Mouse (Mus musculus) kidney, embryonic 15.5 days (tissue): ENCODE results near the gene Plekho1. TPM values are rescaled to one million over a fixed set of nuclear protein-coding genes. Genes with fewer than 3 reads are reported as not detected.
"Not testable (repeated sequence)": the region's sequence is repeated elsewhere in the genome, so short reads cannot be mapped to it uniquely, and the experiment has no call there.

ENCODE experiments used
- ATAC-seq: fragments of 200-750 bp; cut with Nextera tagmentation; replicated peaks from 2 replicates; pipeline ENCODE4 v1.8.0; 2017; ENCODE audit warnings: moderate TSS enrichment; ENCODE audit not compliant: low FRiP score
- H3K27ac ChIP-seq: fragments of 300-500 bp; sonication (generic); 2 replicates; pipeline ENCODE4 v1.5.1; 2015; ENCODE audit warnings: mild to moderate bottlenecking, inconsistent platforms
- H3K27me3 ChIP-seq: fragments of 300-500 bp; sonication (generic); 2 replicates; pipeline ENCODE4 v1.6.1; 2015; ENCODE audit warnings: inconsistent platforms
- H3K36me3 ChIP-seq: fragments of 300-500 bp; sonication (generic); 2 replicates; pipeline ENCODE4 v1.6.1; 2015; ENCODE audit warnings: inconsistent platforms
- H3K4me1 ChIP-seq: fragments of 300-500 bp; sonication (generic); 2 replicates; pipeline ENCODE4 v1.6.1; 2015; ENCODE audit warnings: inconsistent platforms
- H3K4me2 ChIP-seq: fragments of 300-500 bp; sonication (generic); 2 replicates; pipeline ENCODE4 v1.6.1; 2015; ENCODE audit warnings: moderate library complexity, mild to moderate bottlenecking, inconsistent platforms
- H3K4me3 ChIP-seq: fragments of 300-500 bp; sonication (generic); replicated peaks from 2 replicates; pipeline ENCODE4 v1.5.1; 2015; ENCODE audit warnings: mild to moderate bottlenecking, inconsistent platforms
- H3K9ac ChIP-seq: fragments of 300-500 bp; sonication (generic); 2 replicates; pipeline ENCODE4 v1.6.1; 2015; ENCODE audit warnings: mild to moderate bottlenecking, inconsistent platforms
- H3K9me3 ChIP-seq: fragments of 300-500 bp; sonication (generic); replicated peaks from 2 replicates; pipeline ENCODE4 v1.6.1; 2016; ENCODE audit warnings: inconsistent platforms
- WGBS: fragments of 180-500 bp; shearing (Covaris S2); methylation state at CpG from one replicate; pipeline ENCODE4 v1.1.7; 2015; ENCODE audit warnings: mixed read lengths; 5-methylcytosine and 5-hydroxymethylcytosine counted together
- polyA plus RNA-seq: library from polyadenylated mRNA; unstranded; fragments of >200 nt; fragmentation: Nextera tagmentation; extraction: Ambion mirVana; gene quantifications from 2 replicates; pipeline ENCODE4 v1.2.1, GENCODE M21; 2015

The Plekho1 gene
- polyA plus RNA-seq: 43.5 and 44.2 TPM in 2 replicates

- Histone ChIP-seq H3K36me3 (peaks cover 20% of the 10 kb centered on the region), H3K27ac (peak within 1 kb of the TSS; percentile 98), H3K4me1 (peaks cover 63% of the 10 kb centered on the region), H3K27me3 (no peaks in the 10 kb centered on the region), H3K4me2 (peak within 1 kb of the TSS; percentile 83), H3K9me3 (no peaks in the 10 kb centered on the region), H3K9ac (peak within 1 kb of the TSS; percentile 80), H3K4me3 (peak within 1 kb of the TSS; percentile 80)
- peak; percentile 38 for ATAC-seq
- WGBS: under 1% methylated on average over 73 of the region's 84 CpGs
These were observed at the start of gene Plekho1 for GRCm38 (mm10) chr3:95995802-95996428. TSS of gene Plekho1 (minus strand) at chr3:95996001.

DNA sequence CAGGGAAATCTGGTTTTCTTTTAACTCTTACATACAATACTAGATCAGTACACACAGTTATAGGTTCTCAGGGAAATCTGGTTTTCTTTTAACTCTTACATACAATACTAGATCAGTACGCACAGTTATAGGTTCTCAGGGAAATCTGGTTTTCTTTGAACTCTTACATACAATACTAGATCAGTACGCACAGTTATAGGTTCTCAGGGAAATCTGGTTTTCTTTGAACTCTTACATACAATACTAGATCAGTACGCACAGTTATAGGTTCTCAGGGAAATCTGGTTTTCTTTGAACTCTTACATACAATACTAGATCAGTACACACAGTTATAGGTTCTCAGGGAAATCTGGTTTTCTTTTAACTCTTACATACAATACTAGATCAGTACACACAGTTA is 48.8 kb upstream of the Plekho1 start:
- H3K9me3 ChIP-seq, H3K4me2 ChIP-seq, H3K4me3 ChIP-seq, H3K4me1 ChIP-seq, H3K27me3 ChIP-seq, H3K27ac ChIP-seq, ATAC-seq, H3K9ac ChIP-seq: not testable (repeated sequence)
- WGBS: 85% methylated on average over 3 of the region's 3 CpGs
- peaks cover 22% of the 10 kb centered on the region for H3K36me3 ChIP-seq

- no peak for ATAC-seq
- H3K4me2 ChIP-seq: no peak overlapping the region
- peaks cover 22% of the 10 kb centered on the region for H3K36me3 ChIP-seq
- 81% methylated on average over 1 of the region's 1 CpGs for WGBS
- H3K4me1 ChIP-seq: no peaks in the 10 kb centered on the region
- H3K9ac ChIP-seq: no peak overlapping the region
- H3K4me3 ChIP-seq: no peak overlapping the region
- no peaks in the 10 kb centered on the region for H3K27me3 ChIP-seq
- no peaks in the 10 kb centered on the region for H3K9me3 ChIP-seq
- H3K27ac ChIP-seq: no peak overlapping the region
These were observed 47.3 kb upstream of the Plekho1 start for GRCm38 (mm10) chr3:96043104-96043503.

DNA sequence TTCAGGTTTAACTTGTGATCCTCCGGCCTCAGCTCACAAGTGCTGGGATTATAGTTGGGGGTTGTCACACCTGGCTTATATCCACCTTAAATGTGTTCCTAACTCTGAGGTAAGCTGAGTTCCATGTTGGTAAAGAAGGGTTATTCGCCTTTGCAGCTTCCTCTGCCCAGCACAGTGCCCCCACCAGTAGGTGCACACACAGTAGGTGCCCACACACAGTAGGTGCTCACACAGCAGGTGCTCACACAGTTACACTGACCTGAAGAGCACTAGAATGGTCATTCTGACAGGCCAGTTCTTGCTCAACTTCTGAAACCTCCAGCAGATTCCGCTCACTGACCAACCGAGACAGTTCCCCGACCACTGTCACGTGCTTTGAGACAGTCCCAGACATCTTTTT is 45.3 kb upstream of the Plekho1 start:
- H3K36me3 ChIP-seq: peaks cover 15% of the 10 kb centered on the region
- no peaks in the 10 kb centered on the region for H3K9me3 ChIP-seq
- H3K9ac ChIP-seq: no peak overlapping the region

GRCm38 (mm10) chr3:96040663-96041006 is 44.8 kb upstream of the Plekho1 start:
- Histone ChIP-seq H3K9ac (no peak overlapping the region), H3K4me2 (no peak overlapping the region), H3K27me3 (no peaks in the 10 kb centered on the region), H3K9me3 (no peaks in the 10 kb centered on the region), H3K27ac (0 out of 2 replicates have a peak overlapping the region, but pooled peaks have one; percentile 11), H3K36me3 (peaks cover 12% of the 10 kb centered on the region), H3K4me3 (no peak overlapping the region), H3K4me1 (no peaks in the 10 kb centered on the region)
- 95% methylated on average over 2 of the region's 2 CpGs for WGBS
- ATAC-seq: no peak

More for the DNA sequence above, 45.3 kb upstream of the Plekho1 start:
- no peak for ATAC-seq
- WGBS: 92% methylated on average over 6 of the region's 6 CpGs
- H3K27me3 ChIP-seq: no peaks in the 10 kb centered on the region
- no peak overlapping the region for H3K27ac ChIP-seq
- no peaks in the 10 kb centered on the region for H3K4me1 ChIP-seq
- H3K4me2 ChIP-seq: no peak overlapping the region
- H3K4me3 ChIP-seq: no peak overlapping the region

DNA sequence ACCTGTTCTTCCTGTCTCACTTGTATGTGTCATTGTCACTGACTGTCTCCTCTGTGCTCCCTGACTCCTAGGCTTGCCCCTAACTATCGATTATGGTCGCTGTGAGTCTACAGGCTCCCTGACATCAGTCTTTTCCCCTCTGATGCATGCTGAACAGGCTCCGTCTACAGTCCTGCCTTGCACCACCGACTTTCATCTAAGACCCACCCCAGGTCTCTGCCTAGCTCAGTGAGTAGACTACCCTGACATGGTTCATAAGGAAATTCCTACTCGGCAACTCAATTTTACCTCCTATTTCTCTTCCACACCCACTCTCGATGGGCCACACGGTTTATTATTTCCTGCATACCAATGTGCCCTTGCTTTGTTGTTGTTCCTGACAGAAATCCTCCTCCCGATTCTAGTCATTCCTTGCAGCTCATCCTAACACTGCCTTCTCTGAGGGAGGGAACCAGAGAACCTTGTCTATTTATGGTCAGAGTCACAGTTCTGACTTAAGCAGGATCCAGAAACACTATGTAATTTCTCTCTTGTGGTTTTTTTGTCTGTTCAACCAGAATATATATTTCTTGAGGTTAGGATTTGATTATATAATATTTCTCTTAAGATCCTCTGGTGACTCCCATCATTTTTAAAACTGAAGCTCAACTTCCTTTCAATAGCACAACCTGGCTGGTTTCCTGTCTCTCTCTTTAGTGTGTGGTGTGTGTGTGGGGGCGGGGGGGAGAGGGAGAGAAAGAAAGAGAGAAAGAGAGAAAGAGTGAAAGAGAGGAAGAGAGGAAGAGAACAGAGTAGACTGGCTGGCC is 44.3 kb upstream of the Plekho1 start:
- ATAC-seq: no peak
- Histone ChIP-seq H3K9ac (no peak overlapping the region), H3K27me3 (no peaks in the 10 kb centered on the region), H3K4me1 (no peaks in the 10 kb centered on the region), H3K4me2 (no peak overlapping the region), H3K9me3 (no peaks in the 10 kb centered on the region), H3K27ac (0 out of 2 replicates have a peak overlapping the region, but pooled peaks have one; percentile 11), H3K4me3 (no peak overlapping the region), H3K36me3 (peaks cover 11% of the 10 kb centered on the region)
- 65% methylated on average over 9 of the region's 9 CpGs for WGBS

GRCm38 (mm10) chr3:96038851-96039250 is 43.0 kb upstream of the Plekho1 start:
- Histone ChIP-seq H3K4me2 (no peak overlapping the region), H3K27me3 (no peaks in the 10 kb centered on the region), H3K9me3 (no peaks in the 10 kb centered on the region), H3K4me3 (no peak overlapping the region), H3K27ac (no peak overlapping the region), H3K9ac (no peak overlapping the region), H3K36me3 (peaks cover 10% of the 10 kb centered on the region), H3K4me1 (no peaks in the 10 kb centered on the region)
- 95% methylated on average over 4 of the region's 4 CpGs for WGBS
- ATAC-seq: no peak

DNA sequence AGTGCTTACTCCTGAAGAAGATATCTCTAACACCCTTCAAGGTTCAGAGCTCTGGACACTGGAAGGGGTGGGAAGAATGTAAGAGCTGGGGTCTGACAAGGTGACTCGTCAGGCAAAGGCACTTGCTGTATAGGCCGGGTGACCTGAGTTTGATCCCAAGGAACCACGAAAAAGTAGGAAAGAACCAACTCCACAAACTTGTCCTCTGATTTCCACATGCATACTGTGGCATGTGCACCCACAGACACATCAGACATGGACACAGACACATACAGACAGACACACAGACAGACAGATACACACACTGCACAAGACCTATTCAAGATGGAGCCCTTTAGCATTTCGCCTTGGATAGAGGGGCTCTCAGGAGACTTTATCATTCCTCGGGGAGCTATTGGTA is 42.4 kb upstream of the Plekho1 start:
- no peak overlapping the region for H3K4me3 ChIP-seq
- H3K27ac ChIP-seq: no peak overlapping the region
- H3K4me1 ChIP-seq: no peaks in the 10 kb centered on the region
- no peak for ATAC-seq
- 86% methylated on average over 5 of the region's 5 CpGs for WGBS
- H3K27me3 ChIP-seq: no peaks in the 10 kb centered on the region
- H3K9ac ChIP-seq: no peak overlapping the region
- no peaks in the 10 kb centered on the region for H3K9me3 ChIP-seq
- no peak overlapping the region for H3K4me2 ChIP-seq
- peaks cover 14% of the 10 kb centered on the region for H3K36me3 ChIP-seq

GRCm38 (mm10) chr3:96036796-96037195 is 41.0 kb upstream of the Plekho1 start:
- H3K36me3 ChIP-seq: peaks cover 16% of the 10 kb centered on the region
- 91% methylated on average over 6 of the region's 6 CpGs for WGBS
- no peak overlapping the region for H3K27ac ChIP-seq
- no peaks in the 10 kb centered on the region for H3K4me1 ChIP-seq
- no peak overlapping the region for H3K4me2 ChIP-seq
- H3K9ac ChIP-seq: no peak overlapping the region
- ATAC-seq: no peak
- no peaks in the 10 kb centered on the region for H3K9me3 ChIP-seq
- no peaks in the 10 kb centered on the region for H3K27me3 ChIP-seq
- no peak overlapping the region for H3K4me3 ChIP-seq

DNA sequence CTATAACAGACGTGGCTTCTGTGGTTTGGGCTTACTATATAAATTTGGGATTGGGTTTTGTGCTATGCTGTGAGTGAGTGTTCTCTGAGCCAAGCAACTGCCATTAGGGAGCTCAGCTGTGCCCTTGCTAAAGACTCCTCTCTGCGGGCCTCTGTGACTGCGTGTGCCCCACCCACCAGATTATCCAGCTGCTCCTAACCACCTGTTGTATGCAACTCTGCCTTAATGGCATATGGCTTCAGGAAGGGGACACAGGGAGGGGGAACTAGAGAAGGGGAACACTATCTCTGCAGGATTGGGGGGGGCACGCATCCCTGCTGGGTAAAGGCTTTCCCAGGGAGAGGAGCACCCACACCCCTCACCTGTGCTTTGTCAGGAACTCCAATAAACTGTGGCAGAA is 37.2 kb upstream of the Plekho1 start:
- Histone ChIP-seq H3K4me3 (no peak overlapping the region), H3K36me3 (peaks cover 25% of the 10 kb centered on the region), H3K4me1 (no peaks in the 10 kb centered on the region), H3K9ac (no peak overlapping the region), H3K27ac (no peak overlapping the region), H3K9me3 (no peaks in the 10 kb centered on the region), H3K27me3 (no peaks in the 10 kb centered on the region), H3K4me2 (no peak overlapping the region)
- WGBS: 76% methylated on average over 4 of the region's 4 CpGs
- no peak for ATAC-seq

- no peak overlapping the region for H3K4me2 ChIP-seq
- no peak overlapping the region for H3K9ac ChIP-seq
- peaks cover 25% of the 10 kb centered on the region for H3K36me3 ChIP-seq
- ATAC-seq: no peak
- WGBS: 86% methylated on average over 6 of the region's 6 CpGs
- no peaks in the 10 kb centered on the region for H3K9me3 ChIP-seq
- H3K4me3 ChIP-seq: no peak overlapping the region
- H3K4me1 ChIP-seq: no peaks in the 10 kb centered on the region
- H3K27ac ChIP-seq: no peak overlapping the region
- H3K27me3 ChIP-seq: no peaks in the 10 kb centered on the region
These were observed 36.8 kb upstream of the Plekho1 start for GRCm38 (mm10) chr3:96032652-96033017.

DNA sequence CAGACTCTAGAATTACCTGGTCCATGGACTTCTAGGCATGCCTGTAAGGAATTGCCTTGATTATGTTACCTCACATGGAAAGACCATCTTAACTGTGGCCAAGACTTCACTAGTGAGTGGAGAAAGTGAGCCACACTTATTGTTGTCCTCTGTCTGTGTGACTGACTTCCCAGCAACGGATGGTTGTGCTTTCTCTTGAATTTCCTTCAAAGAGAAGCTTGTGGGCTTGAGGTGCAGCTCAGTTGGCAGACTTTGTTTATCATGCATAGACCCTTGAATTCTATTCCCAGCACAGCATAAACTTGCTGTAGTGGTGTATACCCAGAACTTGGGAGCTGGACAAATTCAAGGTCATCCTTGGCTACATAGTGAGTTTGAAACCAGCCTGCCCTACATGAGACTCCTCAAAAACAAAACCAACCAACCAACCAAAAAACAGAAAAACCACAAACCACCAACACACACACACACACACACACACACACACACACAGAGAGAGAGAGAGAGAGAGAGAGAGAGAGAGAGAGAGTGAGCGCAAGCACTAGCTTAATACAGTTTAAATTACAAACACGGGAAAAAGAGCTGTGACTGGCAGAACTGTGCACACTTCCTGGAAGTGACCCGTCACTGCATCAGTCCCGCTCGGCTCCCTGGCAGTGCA is 36.3 kb upstream of the Plekho1 start:
- ATAC-seq: no peak
- WGBS: 80% methylated on average over 6 of the region's 6 CpGs
- Histone ChIP-seq H3K36me3 (peaks cover 25% of the 10 kb centered on the region), H3K4me3 (no peak overlapping the region), H3K4me2 (no peak overlapping the region), H3K27ac (no peak overlapping the region), H3K4me1 (no peaks in the 10 kb centered on the region), H3K9ac (no peak overlapping the region), H3K27me3 (no peaks in the 10 kb centered on the region), H3K9me3 (no peaks in the 10 kb centered on the region)
